In the genomic region with DNA sequence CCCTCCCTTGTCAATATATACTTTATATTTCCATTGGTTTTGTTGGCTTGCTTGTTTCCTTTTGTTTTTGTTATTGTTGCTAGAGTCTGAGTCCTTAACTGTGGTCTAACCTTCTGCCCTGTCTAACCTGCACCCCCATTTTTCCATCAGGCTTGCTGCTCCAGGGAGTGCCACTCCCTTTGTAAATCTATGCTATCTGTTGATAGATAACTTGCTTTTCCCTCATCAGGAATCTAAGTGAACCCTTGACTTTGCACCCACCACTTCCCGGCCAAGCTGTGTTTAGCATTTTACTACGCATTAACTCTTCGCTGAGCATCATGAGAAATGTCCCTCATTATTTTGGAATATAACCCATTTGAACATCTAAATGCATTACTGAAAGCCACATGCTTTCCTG, we compare ENCODE assay signal across 32 mouse cellular contexts.
"Had no signal": no experiment of that assay in that cellular context is flagged by ENCODE, and none has a peak within 500 bp of the region (broad histone marks: within the 10 kb centered on the region; RNA-seq: fewer than 3 reads in every experiment).

No protein-coding gene starts in this region.

- ATAC-seq: liver, embryonic 12.5 days; liver, postnatal 0 days; lung, postnatal 0 days; midbrain, embryonic 13.5 days; midbrain, embryonic 15.5 days; midbrain, embryonic 16.5 days had no signal

- H3K36me3 ChIP-seq: limb, embryonic 10.5 days; limb, embryonic 12.5 days; limb, embryonic 13.5 days; limb, embryonic 15.5 days; liver, embryonic 12.5 days; liver, embryonic 13.5 days; liver, embryonic 15.5 days; lung, embryonic 15.5 days; midbrain, embryonic 10.5 days; midbrain, embryonic 12.5 days; midbrain, embryonic 13.5 days; midbrain, embryonic 15.5 days; neural tube, embryonic 12.5 days had no signal

- H3K27me3 ChIP-seq: limb, embryonic 12.5 days; limb, embryonic 13.5 days; limb, embryonic 15.5 days; liver, embryonic 12.5 days; liver, embryonic 13.5 days; liver, embryonic 15.5 days; lung, embryonic 15.5 days; megakaryocyte, embryonic 14.5 days; midbrain, embryonic 12.5 days; midbrain, embryonic 13.5 days; midbrain, embryonic 15.5 days; neural tube, embryonic 12.5 days had no signal

- DNase-seq: left cerebral cortex, postnatal 4 days; liver; liver, embryonic 13.5 days; liver, postnatal 0 days; lung, adult 18-20 months; lung, adult 2 months; lung, embryonic 14.5 days; lung, postnatal 10 days; lung, postnatal 14 days; lung, postnatal 36 days; lung, postnatal 4 days; midbrain, embryonic 14.5 days had no signal

- H3K4me3 ChIP-seq: limb, embryonic 10.5 days; limb, embryonic 12.5 days; limb, embryonic 13.5 days; limb, embryonic 15.5 days; liver, embryonic 12.5 days; liver, embryonic 13.5 days; liver, embryonic 15.5 days; lung, embryonic 15.5 days; megakaryocyte, embryonic 14.5 days; midbrain, embryonic 10.5 days; midbrain, embryonic 12.5 days; midbrain, embryonic 13.5 days; midbrain, embryonic 15.5 days; myocyte; neural tube, embryonic 12.5 days had no signal

- H3K9me3 ChIP-seq: limb, embryonic 10.5 days; limb, embryonic 12.5 days; limb, embryonic 13.5 days; limb, embryonic 15.5 days; liver, embryonic 12.5 days; liver, embryonic 13.5 days; liver, embryonic 15.5 days; lung, embryonic 15.5 days; megakaryocyte, embryonic 14.5 days; midbrain, embryonic 10.5 days; midbrain, embryonic 12.5 days; midbrain, embryonic 13.5 days; midbrain, embryonic 15.5 days; neural tube, embryonic 12.5 days had no signal

- H3K4me1 ChIP-seq: liver, embryonic 12.5 days; liver, embryonic 13.5 days; liver, embryonic 15.5 days; lung, embryonic 15.5 days; megakaryocyte, embryonic 14.5 days had no signal

- H3K9ac ChIP-seq: limb, embryonic 12.5 days; limb, embryonic 13.5 days; limb, embryonic 15.5 days; liver, embryonic 12.5 days; liver, embryonic 13.5 days; liver, embryonic 14.5 days; liver, embryonic 15.5 days; liver, postnatal 0 days; lung, embryonic 14.5 days; lung, embryonic 15.5 days; midbrain, embryonic 12.5 days; midbrain, embryonic 13.5 days; midbrain, embryonic 15.5 days; neural tube, embryonic 12.5 days had no signal

- H3K4me2 ChIP-seq: limb, embryonic 12.5 days; limb, embryonic 13.5 days; limb, embryonic 15.5 days; liver, embryonic 11.5 days; liver, embryonic 12.5 days; liver, embryonic 13.5 days; liver, embryonic 15.5 days; lung, embryonic 14.5 days; lung, embryonic 15.5 days; midbrain, embryonic 11.5 days; midbrain, embryonic 12.5 days; midbrain, embryonic 13.5 days; midbrain, embryonic 15.5 days; neural tube, embryonic 12.5 days had no signal

- H3K27ac ChIP-seq: limb, embryonic 10.5 days; limb, embryonic 12.5 days; limb, embryonic 13.5 days; limb, embryonic 15.5 days; liver, embryonic 12.5 days; liver, embryonic 13.5 days; liver, embryonic 14.5 days; liver, embryonic 15.5 days; lung, embryonic 15.5 days; macrophage; midbrain, embryonic 10.5 days; midbrain, embryonic 12.5 days; midbrain, embryonic 13.5 days; midbrain, embryonic 15.5 days; neural tube, embryonic 12.5 days had no signal
